Mouse (Mus musculus): ENCODE results near the gene Fcmr. TPM values are rescaled to one million over a fixed set of nuclear protein-coding genes. Genes with fewer than 3 reads are reported as not detected.

Gene Fcmr
- polyA plus RNA-seq (2017; shearing (Covaris generic)) = not detected

DNA sequence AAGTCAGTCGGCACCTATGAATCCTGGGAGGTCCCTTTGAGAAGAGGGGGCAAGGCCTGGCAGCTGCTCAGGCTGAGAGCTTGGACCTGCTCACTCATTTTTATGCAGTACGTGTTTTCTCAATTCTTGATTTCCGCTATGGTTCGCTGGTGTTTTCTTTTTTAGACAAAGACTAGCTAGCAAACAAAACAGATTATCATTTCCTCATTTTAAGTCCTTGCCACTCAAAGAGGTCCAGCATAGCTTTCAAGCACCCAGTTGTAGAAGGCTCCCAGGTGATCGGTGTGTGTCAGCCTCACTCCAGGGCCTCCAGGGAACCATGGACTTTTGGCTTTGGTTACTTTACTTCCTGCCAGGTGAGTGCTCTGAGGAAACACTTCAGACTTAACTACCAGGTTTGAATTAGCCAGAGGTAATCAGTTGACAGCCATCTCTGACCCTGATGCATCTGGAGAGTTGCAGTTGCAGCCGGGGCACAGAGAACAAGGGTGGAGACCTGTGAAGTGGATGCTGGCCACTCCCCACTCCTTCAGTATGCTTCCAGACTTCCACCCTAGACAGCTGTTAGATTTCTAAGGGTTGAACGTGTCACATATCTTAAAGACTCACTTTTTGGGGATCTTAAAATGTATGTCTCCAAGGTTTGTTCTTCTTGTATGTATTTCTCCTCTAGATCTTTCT is at the start of gene Fcmr:
Gene Fcmr (plus strand): TSS at position 129 of the 681 bp plus-strand sequence.

DNA sequence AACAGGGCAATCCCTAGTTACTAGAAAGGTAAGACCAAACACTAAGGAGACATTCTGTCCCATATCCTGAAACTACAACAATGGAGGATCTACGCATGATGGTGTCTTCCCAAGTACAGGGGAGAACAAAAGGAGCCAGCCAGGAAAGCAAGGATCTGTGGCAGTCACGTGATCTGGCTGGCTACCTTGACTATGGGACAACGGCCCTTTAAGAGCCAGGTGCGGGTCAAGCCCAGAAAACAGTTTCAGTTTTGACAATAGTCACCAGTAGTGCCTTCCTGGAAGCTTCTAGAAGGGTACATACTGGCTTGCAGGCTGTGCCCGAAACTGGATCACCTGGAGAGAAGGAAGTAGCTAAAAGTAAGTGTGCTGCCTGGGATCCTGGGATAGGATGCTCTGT is 39.0 kb upstream of the Fcmr start, which contains the start of gene Pigr:
Gene Pigr (plus strand): TSS at position 237 of the 400 bp plus-strand sequence.

DNA sequence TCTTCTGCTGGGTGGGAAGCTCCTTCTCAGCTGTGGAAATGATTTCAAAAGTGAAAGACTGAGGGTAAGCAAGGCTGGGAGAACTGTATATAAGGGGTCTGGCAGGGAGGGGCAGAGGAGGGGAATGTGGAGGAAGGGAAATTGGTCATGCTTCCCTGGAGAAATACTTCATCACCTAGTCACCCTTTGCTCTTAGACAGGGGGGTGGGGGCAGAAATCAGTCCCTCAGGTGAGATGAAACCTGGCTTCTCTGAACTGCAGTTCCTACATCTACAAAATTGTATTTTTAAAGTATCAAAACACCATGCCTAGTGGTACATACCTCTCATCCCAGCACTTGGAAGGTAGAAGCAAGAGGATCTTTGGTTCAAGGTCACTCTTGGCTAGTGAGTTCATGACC is 21.9 kb downstream of the Fcmr start, which contains the start of gene Il24:
Gene Il24 (minus strand): TSS at position 101 of the 400 bp plus-strand sequence.

DNA sequence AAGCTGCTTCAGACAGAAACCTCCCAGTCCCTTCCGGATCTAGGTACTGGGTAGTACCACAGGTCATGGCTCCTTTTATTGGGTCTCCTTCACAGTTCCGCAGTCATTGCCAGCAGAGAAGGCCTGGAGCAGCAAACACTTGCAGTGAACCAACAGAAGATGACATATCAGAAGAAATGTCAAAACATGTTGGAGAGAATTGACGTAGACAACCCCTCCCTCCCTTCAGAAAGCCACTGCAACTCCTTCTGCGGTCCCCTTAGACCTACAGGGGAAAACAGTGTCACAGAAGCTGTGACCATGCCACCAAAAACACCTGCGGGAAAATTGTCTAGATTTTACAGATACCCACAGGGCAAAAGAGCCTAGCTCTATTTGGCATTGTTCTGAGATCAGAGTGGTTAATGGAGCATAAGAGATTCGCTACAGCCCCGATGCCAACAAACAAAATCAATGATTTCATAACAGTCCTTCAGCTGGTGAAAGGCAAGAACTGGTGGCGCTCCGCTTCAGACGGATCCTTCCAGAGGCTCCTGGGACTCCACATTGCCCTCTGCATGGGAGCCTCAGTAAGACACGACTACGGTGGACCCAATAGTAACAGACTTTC is 46.0 kb downstream of the Fcmr start, which contains the start of gene Il20:
Gene Il20 (minus strand): TSS at position 51 of the 610 bp plus-strand sequence.

Other genes starting within 250 kb of the Fcmr start
- not detected for gene Zp3r, start 236.0 kb upstream of the Fcmr start, polyA plus RNA-seq (2017; shearing (Covaris generic))
- gene C4bp, start 204.0 kb upstream of the Fcmr start, polyA plus RNA-seq (2017; shearing (Covaris generic)) = not detected
- gene Gm29427, start 149.9 kb upstream of the Fcmr start, polyA plus RNA-seq (2017; shearing (Covaris generic)) = not detected
- 4.8 TPM for gene Yod1, start 148.3 kb upstream of the Fcmr start, polyA plus RNA-seq (2017; shearing (Covaris generic))
- gene Pfkfb2, start 136.4 kb upstream of the Fcmr start, polyA plus RNA-seq (2017; shearing (Covaris generic)) = 7.5 TPM
- not detected for gene AA986860, start 133.7 kb upstream of the Fcmr start, polyA plus RNA-seq (2017; shearing (Covaris generic))
- gene Fcamr, start 64.8 kb upstream of the Fcmr start, polyA plus RNA-seq (2017; shearing (Covaris generic)) = not detected
- gene Pigr, start 39.0 kb upstream of the Fcmr start, polyA plus RNA-seq (2017; shearing (Covaris generic)) = not detected
- not detected for gene Il24, start 21.8 kb downstream of the Fcmr start, polyA plus RNA-seq (2017; shearing (Covaris generic))
- not detected for gene Il20, start 45.8 kb downstream of the Fcmr start, polyA plus RNA-seq (2017; shearing (Covaris generic))
- gene Il19, start 74.4 kb downstream of the Fcmr start, polyA plus RNA-seq (2017; shearing (Covaris generic)) = not detected
- not detected for gene Il10, start 154.2 kb downstream of the Fcmr start, polyA plus RNA-seq (2017; shearing (Covaris generic))
- gene Mapkapk2, start 232.2 kb downstream of the Fcmr start, polyA plus RNA-seq (2017; shearing (Covaris generic)) = 122 TPM